Mouse (Mus musculus): ENCODE data around the gene Inpp5d.

Inpp5d gene

DNA sequence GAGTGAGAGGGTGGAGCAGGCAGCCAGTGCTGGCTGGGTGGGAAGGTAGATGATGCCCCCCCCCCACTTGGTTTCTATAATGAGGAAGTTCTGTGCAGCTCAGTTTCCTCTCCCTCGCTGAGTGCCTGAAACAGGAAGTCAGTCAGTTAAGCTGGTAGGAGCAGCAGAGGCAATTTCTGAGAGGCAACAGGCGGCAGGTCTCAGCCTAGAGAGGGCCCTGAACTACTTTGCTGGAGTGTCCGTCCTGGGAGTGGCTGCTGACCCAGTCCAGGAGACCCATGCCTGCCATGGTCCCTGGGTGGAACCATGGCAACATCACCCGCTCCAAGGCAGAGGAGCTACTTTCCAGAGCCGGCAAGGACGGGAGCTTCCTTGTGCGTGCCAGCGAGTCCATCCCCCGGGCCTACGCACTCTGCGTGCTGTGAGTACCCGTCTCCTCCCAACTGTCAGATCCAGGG, at the start of gene Inpp5d:
TSS of gene Inpp5d (plus strand) at position 102 of the 458 bp plus-strand sequence.
- no peak for DNase-seq

DNA sequence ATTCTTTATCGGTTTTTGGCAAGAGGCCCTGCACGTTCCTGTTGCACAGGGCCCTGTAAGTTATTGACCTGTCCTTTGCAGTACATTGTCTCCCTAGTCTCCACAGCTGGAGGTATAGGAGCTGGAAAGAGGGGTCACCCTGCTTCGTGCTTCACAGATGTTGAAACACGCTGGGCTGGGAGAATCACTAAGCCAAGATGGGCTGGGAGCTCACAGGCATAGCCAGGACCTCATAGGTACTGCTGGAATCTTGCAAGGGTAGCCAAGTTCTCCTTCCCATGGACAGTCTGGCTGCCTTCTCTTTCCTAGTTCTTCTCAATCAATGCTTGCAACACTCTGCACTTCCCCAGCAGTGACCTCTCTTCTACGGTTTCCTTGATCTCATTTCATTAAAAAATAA, 46.9 kb upstream of the Inpp5d start:
- no peak for DNase-seq

DNA sequence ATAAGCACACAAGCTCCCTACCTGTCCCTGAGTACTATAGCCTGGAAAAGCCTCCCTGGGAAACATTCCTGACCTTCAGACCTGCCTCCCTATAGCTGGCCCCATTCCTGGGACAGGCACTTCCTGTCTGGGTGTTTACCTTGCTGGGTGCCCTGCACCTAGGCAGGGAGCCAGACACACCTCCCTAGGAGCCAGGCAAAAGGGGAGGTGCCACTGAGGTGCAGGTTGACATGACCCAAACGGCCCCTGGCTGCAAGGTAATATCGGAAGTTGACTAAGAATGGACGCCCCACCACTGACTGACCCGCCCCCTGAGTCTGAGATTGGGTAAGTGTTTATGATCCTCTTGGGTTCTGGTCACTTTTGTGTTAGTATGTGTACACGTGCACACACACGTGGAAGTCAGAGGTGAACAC, 46.3 kb upstream of the Inpp5d start, which contains the start of gene Ngef:
TSS of gene Ngef (minus strand) at position 71 of the 416 bp plus-strand sequence.
- no peak for DNase-seq

DNA sequence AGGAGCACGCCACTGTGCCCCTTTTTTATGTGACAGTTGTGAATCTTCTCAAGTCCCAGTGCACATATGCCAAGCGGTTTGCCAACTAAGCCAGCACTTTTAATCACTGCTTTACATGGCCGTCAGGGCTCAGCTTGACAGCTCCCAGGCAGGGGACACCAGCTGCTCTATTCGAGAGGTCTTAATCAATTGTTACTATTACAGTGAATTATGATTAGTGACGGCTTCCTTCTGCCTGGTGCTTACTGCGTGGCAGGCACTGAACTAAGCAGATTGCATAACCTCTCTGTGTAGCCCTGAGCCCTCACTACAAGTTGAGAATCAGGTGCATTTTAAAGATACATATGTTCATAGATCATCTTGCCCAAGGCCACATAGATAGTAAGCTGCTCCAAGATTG, 45.8 kb upstream of the Inpp5d start:
- no peak for DNase-seq

DNA sequence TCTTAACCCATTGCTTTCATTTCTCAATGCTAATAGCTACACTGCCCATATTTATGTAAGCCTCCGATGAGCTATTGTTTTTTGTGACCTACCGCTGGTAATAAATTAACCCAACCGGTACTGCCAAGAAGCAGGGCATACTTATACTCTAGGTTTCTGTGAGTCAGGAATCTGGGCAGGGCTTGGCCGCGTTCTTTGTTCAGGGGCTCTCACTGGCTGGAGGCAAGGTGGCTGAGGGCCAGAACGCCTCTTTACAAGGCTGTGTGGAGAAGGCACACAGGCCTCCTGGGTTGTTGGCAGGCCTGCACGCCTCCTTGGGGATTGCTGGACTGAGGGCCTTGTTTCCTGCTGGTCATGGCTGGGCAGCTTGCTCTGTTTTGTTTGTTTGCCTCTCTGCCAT, 45.3 kb upstream of the Inpp5d start:
- peak; percentile 35 for DNase-seq

DNA sequence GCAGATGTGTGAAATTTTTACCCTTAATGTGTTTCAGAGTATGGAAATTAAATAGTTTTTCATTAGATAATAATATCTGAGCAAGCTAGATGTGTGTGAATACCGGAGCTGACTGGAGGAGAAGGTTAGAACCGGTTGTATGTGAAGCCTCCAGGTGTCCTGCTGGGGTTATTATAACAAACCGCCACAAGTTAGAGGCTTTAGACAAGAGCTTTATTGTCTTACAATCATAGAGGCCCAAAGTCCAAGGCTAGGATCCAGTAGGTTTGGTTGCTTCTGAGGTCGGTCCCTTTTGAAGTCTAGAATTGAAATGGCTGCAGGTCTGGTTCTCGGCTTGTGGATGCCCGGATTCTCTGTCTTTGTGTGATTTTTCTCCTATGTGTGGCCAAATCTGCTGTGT, 41.1 kb upstream of the Inpp5d start:
- no peak for DNase-seq

DNA sequence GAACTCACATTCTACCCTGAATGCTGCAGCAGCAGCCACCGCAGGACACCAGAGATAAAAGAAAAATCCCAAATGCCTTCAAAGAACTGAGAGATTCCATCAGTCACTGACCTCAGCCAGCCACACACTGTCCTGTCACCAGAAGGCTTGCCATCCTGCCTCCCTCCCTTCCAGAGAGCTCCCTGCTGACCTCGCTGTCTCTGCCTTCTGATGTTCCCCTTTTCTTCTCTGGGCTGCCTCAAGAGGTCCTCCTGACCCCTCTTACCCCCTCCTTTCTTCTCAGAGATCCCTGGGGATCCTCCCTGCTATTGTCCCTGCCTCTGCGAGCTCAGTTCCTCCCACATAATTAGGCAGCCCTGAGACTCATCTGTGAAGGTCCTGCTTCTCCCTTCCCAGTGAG, 39.3 kb upstream of the Inpp5d start:
- no peak for DNase-seq

DNA sequence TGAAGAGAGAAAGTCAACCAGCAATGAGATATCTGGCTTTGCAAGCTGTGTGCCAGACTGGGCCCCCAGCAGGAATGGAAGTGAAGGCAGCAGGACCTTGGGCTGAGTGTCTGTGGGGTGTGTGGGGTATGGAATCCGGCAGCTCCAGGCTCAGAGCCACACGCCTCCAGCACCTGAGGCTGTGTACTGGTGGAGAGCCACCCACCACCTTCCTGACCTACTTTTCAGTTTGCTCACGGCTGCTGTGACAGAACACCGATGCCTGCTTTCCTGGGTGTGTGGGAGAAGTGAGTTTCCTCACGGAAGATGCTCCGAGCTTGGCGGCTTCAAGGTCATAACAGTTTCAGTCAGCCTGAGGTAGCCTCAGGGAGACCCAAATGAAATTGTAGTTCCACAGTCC, 30.9 kb upstream of the Inpp5d start:
- DNase-seq = peak; percentile 25

DNA sequence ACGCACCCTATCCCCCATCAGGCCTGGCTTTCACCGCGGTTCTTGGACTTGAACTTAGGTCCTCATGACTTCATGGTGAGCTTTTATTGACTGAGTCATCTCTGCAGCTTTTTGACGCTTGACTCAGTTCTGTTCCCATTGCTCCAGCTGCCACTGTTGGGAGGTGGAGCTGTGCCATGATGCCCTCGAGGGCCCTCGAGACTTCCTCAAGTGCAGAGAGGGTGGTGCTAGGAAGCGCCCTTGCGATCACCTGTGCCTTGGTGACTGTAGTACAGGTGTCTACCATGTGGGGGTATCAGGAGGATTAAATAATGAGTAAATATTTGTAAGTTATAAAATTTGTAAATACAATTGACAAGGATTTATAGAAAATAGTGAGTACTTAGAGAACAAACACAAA, 30.1 kb upstream of the Inpp5d start:
- DNase-seq = no peak

DNA sequence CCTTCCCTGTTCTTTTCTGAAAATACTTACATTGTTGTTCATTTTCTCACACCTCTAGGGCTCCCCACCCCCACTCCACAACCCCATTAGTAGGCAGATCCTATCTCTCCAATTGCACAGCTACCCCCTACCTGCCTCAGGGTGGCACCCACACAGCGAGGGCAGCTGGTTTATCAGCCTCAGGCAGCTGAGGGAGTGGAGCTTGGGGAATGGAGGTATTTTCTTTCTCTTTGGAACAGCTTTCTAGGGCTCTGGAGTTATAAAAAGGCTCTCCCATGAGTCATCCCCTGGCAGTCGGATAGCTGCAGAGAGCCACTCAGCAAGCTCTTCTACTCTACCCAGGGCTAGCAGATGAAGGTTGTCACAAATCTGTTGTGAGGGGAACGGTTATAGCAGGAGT, 25.9 kb upstream of the Inpp5d start:
- DNase-seq = peak; percentile 49

DNA sequence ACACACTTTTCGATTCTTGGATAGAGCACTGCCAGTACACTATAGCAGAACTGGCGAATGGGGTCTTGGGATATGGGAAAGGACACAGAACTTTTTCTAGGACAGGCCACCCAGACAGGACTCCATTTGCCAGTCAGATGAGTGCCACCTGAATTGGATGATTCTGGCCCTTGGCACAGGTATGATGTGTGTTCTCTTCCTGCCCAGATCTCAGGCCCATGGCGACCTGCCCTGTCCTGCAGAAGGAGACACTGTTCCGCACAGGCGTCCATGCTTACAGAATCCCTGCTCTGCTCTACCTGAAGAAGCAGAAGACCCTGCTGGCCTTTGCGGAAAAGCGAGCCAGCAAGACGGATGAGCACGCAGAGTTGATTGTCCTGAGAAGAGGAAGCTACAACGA, 25.4 kb upstream of the Inpp5d start:
- DNase-seq = peak; percentile 35

DNA sequence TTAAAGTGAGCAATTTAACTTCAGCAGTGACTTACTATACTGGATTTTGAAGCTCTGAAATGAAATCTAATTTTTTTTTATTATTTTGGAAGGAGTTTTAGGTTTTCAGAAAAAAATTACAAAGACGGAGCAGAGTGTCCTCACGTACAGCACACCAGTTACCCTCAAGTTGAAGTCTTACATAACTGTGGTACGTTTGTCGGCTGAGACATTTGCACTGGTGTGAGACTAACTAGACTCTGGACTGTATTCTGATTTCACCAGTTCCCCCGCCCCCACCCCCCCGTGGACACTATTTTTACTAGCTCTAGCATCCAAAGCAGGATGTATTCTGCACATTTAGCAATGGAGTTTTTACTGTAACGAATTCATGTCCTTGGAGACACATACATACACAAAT, 19.6 kb upstream of the Inpp5d start:
- DNase-seq = no peak

DNA sequence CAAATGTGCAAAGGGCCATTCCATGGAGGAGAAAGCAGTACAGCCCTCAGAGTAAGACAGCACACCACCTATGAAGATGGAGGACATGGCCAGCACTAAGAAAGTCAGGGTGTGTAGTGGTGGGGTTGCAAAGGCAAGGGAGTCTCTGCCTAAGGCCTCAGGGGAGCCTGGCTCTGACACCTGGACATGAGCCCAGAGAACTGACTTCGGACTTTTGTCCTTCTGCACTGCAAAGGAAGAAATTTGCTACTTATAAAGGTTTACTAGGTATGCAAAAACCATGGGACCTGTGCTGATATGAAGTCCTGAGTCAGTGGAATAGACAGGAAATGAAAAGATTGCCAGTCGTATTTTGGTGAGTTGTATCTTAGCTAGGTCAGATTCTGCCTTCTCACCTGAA, 18.3 kb upstream of the Inpp5d start:
- DNase-seq = no peak

DNA sequence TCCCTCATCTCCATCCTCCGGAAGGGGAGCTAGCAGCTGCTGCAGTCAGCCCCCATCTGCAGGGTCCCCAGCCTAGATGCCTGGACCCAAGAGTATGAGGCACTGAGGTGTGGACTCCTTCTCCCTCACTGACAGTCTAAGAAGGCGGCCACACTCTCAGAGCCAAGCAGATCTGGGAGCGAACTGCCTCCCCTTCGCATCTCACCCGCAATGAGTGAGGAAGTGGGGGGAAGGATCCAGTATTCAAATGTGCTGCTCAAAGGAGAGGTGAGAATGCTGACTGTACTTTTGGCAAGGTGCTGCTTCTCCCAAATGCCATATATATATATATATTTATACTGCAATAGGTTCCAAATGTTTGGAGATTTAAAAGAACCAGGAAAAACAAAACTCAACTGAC, 16.7 kb upstream of the Inpp5d start:
- no peak for DNase-seq

DNA sequence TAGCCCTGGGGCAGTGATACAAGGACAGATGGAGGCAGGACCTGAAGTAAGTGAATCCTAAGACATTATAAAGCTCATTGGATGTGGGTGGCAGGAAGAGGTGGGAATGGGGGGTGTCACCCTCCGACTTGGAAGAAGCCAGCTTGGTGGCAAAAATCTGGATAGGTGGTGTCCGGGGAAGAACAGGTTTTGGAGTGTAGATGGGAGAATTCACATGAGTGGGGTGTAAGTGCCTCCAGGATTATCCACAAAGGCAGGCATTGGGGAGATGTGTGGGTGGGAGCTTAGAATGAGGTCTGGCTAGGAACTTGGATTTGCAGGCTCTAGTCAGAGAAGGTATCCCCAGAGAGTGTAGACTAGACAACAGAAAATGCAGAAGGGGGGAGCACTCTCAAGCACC, 14.8 kb upstream of the Inpp5d start:
- no peak for DNase-seq

DNA sequence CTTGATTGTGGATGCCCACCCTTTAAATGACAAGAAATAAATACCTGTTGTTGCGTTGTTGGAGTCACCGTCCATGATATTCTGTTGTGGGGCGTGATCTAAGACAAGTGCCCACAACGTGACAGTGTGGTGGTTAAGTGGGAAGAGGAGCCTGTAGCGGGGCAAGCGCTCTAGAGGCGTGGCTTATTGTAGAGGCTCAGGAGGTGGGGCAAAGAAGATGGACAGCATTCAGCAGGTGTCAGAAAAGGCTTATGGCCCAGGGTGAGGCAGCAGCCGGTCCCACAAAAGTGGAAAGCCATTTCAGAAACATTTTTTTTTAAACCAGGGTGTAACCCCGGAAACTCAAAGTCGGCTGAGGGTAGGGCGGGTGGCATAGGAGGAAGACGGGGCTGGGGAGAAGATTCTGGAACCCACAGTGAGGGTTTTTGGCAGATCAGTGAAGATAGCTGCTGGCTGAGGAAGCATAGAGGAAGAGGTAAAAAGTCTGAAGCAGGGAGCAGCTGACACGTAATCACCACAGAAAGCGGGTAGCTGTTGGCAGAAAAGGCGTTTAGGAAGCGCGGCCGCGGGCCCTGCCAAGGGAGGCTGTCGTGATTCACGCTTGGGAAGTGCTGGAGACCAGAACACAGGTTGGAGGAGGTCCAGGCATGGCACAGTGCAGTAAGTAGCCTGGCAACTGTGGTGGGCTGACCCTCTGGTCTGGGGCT, 12.6 kb upstream of the Inpp5d start:
- DNase-seq = peak; percentile 65

DNA sequence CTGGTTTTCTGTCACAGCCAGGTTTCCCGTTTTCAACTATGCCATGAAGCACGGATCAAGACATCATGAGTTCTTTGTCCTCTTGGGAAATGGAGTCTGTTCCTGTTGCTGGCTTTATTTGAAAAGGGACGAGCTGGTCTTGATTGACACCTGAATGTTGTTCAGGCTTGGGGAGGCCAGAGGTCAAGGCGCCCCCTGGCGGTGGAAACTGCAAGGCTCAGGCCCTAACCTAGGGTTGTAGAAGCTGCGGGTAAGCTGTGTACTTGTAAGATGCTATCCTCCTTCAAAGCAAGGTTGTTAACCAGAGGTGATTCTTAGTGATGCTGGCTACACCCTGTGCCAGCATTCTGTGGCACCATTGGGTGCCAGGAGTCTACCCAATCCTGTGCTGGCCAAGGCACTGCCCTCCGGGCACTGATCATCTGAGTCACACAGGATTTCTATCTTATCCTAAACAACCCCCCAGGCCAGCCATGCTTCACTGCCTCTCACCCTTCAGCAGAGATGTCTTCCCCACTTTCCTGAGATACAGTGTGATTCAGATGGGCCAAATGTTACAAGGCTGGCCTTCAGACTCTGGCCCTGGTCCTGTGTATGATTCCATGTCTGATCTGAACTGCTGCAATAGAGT, 11.6 kb upstream of the Inpp5d start:
- peak; percentile 47 for DNase-seq

DNA sequence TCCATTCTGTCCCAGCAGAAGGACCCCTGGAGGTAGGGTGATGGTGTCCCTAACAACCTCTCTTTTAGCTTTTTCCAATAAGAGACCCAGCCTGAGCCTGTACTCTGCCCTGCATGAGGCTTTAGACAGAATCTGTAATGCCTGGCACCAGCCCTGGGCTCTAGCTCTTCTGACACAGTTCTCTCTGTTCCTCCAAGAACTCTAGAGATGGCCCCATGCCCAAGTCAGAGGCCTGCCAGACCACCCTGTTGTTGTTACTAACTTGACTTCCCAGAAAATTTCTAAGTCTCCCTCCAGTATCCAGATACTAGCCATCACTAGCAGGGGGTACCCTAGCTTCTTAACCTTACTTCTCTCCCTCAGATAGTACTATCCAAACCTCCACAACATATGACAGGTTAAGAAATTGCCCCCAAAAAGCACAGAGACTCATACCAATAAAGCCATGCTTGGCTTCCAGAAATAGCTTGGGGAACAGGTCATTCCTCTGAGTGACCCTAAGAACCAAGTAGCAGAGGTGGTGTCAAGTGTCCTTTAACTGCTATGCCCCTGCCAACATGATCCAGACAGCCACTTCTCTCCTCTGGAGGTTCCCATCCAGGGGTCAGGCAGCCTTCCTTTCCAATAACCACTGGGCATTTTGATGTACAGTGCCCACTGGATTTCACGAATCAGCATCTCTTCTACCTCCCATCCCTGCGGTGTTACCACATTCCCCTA, 5.4 kb upstream of the Inpp5d start:
- DNase-seq = no peak

DNA sequence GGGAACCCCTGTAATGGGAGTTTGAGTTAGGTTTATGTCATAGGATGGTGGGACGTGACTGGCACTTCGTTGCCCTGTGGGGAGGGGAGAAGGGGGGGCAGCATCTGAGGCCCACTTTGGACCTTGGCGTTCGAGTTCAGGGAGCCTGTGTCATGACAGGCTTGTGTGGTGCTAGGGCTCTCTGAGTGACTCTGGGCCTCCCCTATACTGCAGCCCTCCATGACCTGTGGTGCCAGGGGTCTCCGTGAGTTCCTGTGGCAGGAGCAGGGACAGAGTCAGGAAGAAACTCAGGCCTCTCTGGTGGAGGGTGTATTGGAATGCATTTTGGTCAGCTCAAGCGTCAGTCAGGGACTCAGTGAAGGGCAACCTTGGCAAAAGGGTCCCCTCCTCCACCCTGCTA, 581 bp downstream of the Inpp5d start:
- DNase-seq = no peak

DNA sequence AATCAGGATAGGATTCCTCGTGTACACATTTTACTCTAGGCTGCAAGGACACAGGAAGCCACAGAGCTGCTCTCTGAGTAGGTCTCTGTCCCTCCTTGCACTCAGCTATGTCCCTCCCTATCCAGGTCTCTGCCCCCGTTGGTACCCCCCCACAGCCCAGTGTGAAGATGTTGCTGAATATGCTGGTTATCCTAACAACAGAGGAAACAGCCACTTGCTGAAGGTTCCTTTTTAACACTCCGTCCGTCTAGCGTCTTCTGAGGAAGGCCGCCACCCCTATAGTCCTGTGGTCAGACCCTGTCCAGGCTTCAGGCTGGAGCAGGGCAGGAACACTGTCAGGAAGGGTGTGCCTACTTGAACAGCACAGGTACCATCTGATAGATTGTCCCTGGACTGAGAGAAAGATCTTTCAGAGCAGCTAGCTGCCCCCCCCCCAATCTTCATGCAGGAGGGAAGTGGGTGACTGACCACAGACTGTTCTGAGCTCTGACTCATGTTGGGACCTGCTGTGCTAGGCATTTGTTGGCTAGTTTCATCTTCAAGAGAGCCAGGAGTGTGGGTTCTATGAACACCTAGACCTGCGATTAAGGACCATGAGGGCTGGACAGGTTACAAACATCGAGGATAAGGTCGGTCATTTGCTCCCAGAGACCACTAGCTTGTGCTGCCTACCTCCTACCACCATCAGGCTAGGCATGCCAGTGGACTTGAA, 1.2 kb downstream of the Inpp5d start:
- no peak for DNase-seq

DNA sequence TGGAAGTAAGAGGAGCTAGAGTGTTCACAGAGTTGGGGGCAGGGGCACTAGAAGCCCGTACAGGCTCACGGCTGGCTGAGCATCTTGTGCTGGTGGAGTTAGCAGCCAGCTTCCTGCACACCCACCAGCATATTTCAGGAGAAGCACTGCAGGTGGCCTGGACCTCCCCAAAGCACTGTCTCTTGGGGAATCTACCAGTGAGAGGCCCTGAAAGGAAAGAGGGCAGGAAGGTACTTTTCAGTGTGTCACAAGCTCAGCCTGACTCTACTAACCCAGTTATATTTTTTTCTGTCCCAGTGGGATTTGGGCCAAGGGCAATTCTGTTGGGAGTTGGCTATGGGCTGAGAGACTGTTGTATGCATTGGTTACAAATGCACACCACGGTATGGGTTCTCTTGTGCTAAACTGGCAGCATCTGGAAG, 1.8 kb downstream of the Inpp5d start:
- no peak for DNase-seq

DNA sequence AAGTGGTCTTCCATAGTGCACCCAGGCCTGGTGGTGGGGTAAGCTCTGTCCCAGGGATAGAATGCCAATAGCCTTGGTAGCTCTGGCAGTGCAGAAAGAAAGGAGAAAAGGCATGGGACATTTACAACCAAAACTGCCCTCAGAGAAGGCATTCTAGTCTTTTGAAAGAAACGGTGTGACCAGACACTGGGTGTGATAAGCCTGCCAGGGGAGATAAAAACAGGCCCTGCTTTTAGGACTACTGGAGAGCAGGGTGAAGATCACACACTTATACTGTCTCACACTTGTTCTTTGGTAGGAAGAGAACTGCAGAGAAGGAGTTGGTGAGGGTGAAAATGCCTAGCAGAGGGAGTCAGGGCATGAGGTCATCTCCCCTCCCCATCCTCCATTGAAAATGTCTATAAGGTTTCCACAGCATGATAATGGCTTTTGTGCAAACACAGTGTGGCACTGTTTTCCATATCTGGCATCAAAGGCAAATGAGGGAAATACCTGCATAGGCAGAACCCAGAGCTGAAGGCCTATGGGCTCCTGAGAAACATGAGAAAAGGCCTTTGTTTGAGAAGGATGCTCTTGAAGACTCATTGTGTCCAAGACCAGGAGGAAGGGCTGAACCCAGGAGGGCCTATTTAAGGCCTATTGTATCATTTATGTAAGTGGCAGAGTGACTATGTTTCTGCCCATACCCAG, 4.0 kb downstream of the Inpp5d start:
- DNase-seq = no peak

DNA sequence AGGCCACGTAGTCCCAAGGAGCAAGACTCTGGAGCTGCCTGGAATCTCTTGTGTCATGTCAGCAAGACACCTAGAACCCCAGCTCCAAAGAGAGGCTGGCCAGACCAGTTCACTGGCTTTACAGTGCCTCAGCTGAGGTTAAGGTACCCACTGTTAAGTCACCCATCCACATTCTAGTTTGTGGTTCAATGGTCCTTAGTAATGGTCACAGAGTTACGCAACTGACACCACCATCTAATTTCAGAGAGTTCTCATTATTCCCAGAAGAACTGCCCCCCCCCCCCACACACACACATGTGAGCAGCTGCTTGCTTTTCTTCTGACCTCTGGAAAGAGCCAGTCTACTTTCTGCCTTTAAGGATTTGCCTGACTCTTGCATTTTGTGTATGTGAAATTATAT, 4.7 kb downstream of the Inpp5d start:
- no peak for DNase-seq

Measured in cerebellum, adult 9-11 months (tissue).